Mouse (Mus musculus) macrophage (primary cell): ENCODE data around the gene Pih1d1. TPM values are rescaled to one million over a fixed set of nuclear protein-coding genes. Genes with fewer than 3 reads are reported as not detected.
"Not testable (repeated sequence)": the region's sequence is repeated elsewhere in the genome, so short reads cannot be mapped to it uniquely, and the experiment has no call there.

ENCODE experiments used
- H3K27ac ChIP-seq: fragments of 350-480 bp; formaldehyde crosslinking; 2 replicates; pipeline ENCODE4 v1.9.0; 2021
- H3K36me3 ChIP-seq: fragments of 350-480 bp; formaldehyde crosslinking; 2 replicates; pipeline ENCODE4 v1.9.0; 2021; ENCODE audit errors: inconsistent target
- H3K4me3 ChIP-seq: fragments of 350-480 bp; formaldehyde crosslinking; 2 replicates; pipeline ENCODE4 v1.9.0; 2021; ENCODE audit errors: inconsistent target
- H3K79me2 ChIP-seq: fragments of 350-480 bp; formaldehyde crosslinking; 2 replicates; pipeline ENCODE4 v1.9.0; 2021; ENCODE audit errors: inconsistent target
- WGBS: methylation state at CpG from one replicate; pipeline ENCODE4 v1.1.7; 2026; ENCODE audit warnings: inconsistent platforms; ENCODE audit not compliant: missing documents; 5-methylcytosine and 5-hydroxymethylcytosine counted together
- polyA plus RNA-seq: library from polyadenylated mRNA; stranded (reverse); fragments of 250-400 nt; gene quantifications from 3 replicates; pipeline ENCODE4 v1.2.4, GENCODE M21; 2018; ENCODE audit warnings: inconsistent platforms

Pih1d1 gene
- polyA plus RNA-seq, 1 experiment from 2014 or later: 75.8 TPM

DNA sequence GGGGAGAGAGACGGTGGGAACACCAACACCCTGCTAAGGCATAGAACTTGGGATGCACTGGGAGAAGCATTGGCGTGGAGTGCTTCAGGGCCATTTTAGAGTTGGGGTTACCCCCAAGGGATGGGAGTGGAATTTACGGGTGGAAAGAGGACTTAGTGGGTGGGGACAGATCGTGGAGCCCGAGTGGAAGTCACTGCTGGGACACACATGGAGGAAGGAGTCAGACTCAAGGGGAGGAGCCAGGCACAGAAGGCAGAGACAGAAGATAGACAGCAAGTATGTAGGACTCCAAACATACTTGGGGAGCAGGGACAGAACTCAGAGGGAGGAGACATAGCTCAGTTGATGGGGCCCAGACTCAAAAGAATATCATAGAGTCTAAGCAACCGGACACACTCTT lies 8.4 kb downstream of the Pih1d1 start:
- Histone ChIP-seq H3K79me2 (no peaks in the 10 kb centered on the region), H3K4me3 (no peak overlapping the region)
- WGBS: 30% methylated on average over 6 of the region's 6 CpGs

DNA sequence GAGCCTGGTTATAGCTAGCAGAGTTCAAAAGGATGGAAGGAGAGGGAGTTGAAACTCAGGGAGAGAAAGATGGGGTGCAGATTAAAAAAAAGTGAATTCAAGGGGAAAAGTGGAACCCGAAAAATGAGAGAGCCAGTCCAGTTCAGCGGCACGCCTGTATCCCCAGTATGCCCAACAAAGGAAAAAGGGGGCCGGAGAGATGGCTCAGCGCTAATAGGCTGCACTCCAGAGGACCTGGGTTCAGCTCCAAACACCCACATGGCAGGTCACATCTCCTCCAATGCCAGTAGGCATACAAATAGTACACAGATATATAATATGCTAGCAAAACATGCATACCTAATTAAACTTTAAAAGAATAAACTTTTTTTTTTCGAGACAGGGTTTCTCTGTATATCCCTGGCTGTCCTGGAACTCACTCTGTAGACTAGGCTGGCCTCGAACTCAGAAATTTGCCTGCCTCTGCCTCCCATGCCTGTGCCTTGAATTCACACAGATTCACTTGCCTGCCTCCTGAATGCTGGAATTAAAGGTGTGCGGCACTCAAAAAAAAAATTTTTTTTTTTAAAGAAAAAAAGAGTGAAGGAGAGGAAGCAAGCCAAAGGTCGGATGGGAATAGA lies 9.0 kb downstream of the Pih1d1 start:
- Histone ChIP-seq H3K79me2 (no peaks in the 10 kb centered on the region), H3K4me3 (no peak overlapping the region), H3K27ac (no peak overlapping the region), H3K36me3 (peaks cover 14% of the 10 kb centered on the region; the same call in 1 of the 2 replicates)
- WGBS: 68% methylated on average over 9 of the region's 9 CpGs

More for the DNA sequence above, 8.4 kb downstream of the Pih1d1 start:
- peaks cover 16% of the 10 kb centered on the region; the same call in 1 of the 2 replicates for H3K36me3 ChIP-seq
- H3K27ac ChIP-seq: no peak overlapping the region

DNA sequence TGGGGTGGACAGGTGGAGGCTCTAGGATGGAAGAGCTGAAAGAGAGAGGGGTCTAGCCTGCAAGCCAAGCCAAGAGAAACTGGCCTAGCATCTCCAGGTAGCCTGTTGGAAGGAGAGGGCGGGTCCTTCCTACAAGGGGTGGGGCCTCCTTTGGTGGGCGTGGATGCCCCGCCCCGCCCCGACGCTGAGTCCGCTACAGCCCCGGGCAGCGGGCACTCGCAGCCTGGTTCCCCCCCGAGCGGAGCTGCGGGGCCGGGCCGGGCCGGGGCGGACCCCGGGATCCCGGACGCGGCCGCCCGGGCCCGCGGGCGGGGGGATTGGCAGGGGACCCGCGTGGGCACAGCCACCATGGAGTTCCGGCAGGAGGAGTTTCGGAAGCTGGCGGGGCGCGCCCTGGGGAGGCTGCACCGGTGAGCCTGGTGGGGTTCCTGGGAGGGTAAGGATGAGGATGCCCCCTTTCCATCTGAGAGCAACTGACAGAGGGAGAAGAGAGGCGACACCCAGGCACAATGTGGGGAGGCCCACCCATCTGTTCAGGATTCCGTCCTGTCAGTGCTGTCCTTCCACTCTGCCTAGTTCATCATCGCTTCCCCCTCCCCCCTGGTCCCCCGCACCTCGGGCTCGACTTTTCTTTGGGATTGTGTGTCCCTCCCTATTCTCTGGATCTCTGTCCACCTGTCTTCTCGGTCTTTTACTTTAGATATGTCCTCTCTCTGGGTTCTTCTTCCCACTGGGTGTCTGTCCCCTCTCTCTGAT lies 9.8 kb downstream of the Pih1d1 start, which contains the start of gene Slc17a7:
Gene Slc17a7, plus strand, starts transcription at position 215 of the 756 bp plus-strand sequence.
- no peak within 1 kb of the TSS for H3K4me3 ChIP-seq
- WGBS: 5% methylated on average over 38 of the region's 41 CpGs
- no peak within 1 kb of the TSS for H3K27ac ChIP-seq
- H3K79me2 ChIP-seq: no peaks in the 10 kb centered on the region
- peaks cover 8% of the 10 kb centered on the region; the same call in 1 of the 2 replicates for H3K36me3 ChIP-seq

DNA sequence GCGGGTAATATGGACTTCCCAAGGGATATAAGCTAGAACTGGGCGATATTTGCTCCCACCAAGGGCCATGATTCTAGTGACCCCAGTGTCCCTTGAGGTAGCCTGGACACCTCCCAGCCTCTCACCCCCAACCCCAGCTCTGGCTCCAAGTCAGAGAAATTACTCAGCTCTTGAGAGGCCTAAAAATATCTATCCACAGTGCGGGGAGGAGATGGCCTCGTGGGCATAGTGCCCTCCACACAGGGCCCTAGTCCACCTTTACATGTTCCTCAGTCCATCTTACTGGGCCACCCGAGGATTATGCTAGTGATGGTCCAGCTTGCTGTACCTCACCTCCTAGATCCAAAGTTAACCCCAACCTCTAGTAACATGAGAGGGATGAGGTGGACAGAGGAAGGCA lies 10.7 kb downstream of the Pih1d1 start:
- peaks cover 3% of the 10 kb centered on the region; the same call in 1 of the 2 replicates for H3K36me3 ChIP-seq
- 78% methylated on average over 5 of the region's 5 CpGs for WGBS
- H3K4me3 ChIP-seq: no peak overlapping the region
- no peak overlapping the region for H3K27ac ChIP-seq
- no peaks in the 10 kb centered on the region for H3K79me2 ChIP-seq

DNA sequence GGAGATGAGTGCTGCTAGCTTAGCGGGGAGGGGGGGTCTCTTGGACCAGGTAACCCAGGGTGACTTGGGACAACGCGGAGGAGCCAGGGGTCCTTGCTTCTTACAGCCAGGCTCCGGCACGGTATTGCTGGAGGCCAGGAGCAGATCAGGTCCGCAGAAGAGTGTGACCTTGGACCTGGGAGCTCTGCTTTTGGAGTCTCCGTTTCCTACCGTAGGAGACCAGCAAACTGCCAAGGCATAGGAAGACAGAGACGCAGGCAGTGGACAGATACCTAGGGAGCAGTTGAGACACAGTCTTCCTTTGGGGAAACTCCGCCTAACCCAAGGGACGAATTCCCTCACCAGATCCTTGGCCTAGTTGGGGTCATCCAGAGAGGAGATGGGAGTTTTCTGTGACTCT lies 11.6 kb downstream of the Pih1d1 start:
- Histone ChIP-seq H3K4me3 (no peak overlapping the region), H3K36me3 (no peaks in the 10 kb centered on the region), H3K79me2 (no peaks in the 10 kb centered on the region), H3K27ac (no peak overlapping the region)
- 82% methylated on average over 11 of the region's 11 CpGs for WGBS

DNA sequence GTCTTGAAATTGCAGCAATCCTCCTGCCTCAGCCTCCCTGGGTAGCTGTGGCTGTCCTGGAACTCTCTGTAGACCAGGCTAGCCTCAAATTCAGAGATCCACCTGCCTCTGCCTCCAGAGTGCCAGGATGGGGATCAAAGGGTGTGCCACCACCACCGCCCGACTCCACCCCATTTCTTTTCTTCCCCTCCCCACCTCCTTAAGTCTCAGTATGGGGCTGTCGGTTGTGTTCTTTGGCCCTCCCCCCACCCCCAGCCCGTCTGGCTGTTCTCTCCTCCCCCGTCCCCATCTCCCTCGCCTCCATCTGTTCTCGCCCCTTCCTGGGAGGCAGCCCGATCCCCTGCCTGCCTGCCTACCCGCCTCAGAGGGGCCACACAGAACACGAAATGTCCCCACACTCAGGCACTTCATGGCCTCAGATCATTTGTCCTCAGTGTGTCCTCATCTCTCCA lies 12.9 kb downstream of the Pih1d1 start:
- Histone ChIP-seq H3K36me3 (no peaks in the 10 kb centered on the region), H3K27ac (no peak overlapping the region), H3K79me2 (no peaks in the 10 kb centered on the region), H3K4me3 (no peak overlapping the region)
- WGBS: 41% methylated on average over 6 of the region's 10 CpGs

DNA sequence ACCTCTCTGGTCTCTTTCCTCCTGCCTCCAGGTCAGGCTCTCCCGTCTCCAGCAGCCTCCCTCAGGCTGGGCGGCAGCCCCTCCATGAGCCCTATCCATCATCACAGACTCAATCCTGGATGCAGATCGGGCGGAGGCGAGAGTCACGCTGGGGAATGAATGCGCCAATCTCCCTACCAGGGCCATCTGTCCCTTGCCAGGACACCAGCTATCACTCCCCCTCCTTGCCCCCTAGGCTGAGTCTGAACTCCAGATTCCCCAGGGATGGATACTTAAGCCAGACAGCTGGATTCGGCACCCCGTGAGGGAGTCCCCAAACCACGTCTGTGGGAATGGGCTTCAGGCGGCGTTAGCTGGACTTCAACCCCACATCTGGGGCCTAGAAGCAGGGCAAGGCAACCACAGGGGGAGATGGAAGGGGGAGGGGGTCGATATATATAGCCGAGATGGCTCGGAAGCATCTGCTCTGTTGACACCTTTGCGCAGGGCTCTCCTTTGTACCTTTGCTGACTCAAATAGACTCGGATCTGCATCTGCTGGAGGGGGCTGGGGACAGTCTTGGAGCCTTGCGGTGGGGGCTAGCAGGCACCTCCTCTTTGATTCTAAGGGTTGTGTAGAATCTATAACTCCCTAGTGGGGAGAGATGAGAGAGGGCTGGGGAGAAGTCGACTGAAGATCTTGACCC lies 13.8 kb downstream of the Pih1d1 start:
- Histone ChIP-seq H3K27ac (no peak overlapping the region), H3K4me3 (no peak overlapping the region), H3K79me2 (no peaks in the 10 kb centered on the region), H3K36me3 (no peaks in the 10 kb centered on the region)
- WGBS: 13% methylated on average over 19 of the region's 19 CpGs

DNA sequence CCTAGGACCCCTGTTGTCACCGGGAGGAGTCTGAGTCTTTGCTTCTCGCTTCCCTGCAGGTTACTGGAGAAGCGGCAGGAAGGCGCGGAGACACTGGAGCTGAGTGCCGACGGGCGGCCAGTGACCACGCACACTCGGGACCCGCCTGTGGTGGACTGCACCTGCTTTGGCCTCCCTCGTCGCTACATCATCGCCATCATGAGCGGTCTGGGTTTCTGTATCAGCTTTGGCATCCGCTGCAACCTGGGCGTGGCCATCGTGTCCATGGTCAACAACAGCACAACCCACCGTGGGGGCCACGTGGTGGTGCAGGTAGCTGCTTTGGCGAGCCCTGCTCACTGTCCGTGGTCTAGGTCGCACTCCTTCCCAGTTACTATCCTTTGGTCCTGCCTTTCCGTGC lies 14.6 kb downstream of the Pih1d1 start:
- H3K4me3 ChIP-seq: no peak overlapping the region
- no peaks in the 10 kb centered on the region for H3K79me2 ChIP-seq
- H3K27ac ChIP-seq: no peak overlapping the region
- H3K36me3 ChIP-seq: no peaks in the 10 kb centered on the region
- 15% methylated on average over 21 of the region's 24 CpGs for WGBS

DNA sequence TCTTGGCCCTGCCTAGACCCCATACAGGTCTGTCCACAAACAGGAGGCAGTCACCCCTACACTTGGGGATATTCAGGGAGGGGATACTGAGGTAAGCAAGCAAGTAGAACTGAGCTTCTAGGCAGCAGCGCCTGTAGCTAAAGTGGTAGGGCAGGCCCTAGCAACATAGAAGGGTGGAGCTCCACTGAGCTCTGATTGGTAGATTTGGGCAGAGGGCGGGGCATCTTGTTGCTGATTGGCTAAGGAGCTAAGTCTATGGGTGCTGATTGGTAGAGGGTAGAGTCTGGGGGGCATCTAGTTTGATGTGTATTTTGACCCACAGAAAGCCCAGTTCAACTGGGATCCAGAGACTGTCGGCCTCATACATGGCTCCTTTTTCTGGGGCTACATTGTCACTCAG lies 15.4 kb downstream of the Pih1d1 start:
- no peak overlapping the region for H3K4me3 ChIP-seq
- H3K27ac ChIP-seq: no peak overlapping the region
- no peaks in the 10 kb centered on the region for H3K36me3 ChIP-seq
- WGBS: 87% methylated on average over 3 of the region's 3 CpGs
- H3K79me2 ChIP-seq: no peaks in the 10 kb centered on the region

DNA sequence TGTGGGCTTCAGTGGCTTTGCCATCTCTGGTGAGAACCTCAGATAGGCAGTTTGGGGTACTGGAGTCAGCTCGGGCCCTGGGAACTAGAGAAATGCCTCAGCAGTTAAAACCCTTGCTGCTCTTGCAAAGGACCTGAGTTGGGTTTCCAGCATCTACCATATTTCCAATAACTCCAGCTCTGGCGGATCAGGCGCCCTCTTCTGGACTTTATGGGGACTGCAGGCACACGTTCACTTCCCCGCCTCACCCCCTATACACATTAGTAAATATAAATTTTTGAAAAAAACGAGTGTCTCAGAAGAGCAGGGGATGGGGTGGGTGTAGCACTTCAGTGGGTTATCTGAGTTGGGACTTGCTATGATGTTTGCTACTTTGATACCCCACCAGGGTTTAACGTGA lies 18.9 kb downstream of the Pih1d1 start:
- H3K27ac ChIP-seq: no peak overlapping the region
- no peaks in the 10 kb centered on the region for H3K79me2 ChIP-seq
- no peak overlapping the region for H3K4me3 ChIP-seq
- no peaks in the 10 kb centered on the region for H3K36me3 ChIP-seq
- WGBS: 64% methylated on average over 7 of the region's 7 CpGs

DNA sequence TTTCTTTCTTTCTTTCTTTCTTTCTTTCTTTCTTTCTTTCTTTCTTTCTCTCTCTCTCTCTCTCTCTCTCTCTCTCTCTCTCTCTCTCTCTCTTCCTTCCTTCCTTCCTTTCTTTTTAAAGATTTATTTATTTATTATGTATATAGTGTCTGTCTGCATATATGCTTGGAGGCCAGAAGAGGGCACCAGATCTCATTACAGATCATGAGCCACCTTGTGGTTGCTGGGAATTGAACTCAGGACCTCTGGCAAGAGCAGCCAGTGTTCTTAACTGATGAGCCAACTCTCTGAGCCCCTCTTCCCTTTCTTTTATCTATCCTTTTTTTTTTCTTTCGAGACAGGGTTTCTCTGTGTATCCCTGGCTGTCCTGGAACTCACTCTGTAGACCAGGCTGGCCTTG lies 19.7 kb downstream of the Pih1d1 start:
- H3K79me2 ChIP-seq, H3K36me3 ChIP-seq, H3K27ac ChIP-seq, H3K4me3 ChIP-seq: not testable (repeated sequence)
- WGBS: 40% methylated on average over 1 of the region's 1 CpGs

DNA sequence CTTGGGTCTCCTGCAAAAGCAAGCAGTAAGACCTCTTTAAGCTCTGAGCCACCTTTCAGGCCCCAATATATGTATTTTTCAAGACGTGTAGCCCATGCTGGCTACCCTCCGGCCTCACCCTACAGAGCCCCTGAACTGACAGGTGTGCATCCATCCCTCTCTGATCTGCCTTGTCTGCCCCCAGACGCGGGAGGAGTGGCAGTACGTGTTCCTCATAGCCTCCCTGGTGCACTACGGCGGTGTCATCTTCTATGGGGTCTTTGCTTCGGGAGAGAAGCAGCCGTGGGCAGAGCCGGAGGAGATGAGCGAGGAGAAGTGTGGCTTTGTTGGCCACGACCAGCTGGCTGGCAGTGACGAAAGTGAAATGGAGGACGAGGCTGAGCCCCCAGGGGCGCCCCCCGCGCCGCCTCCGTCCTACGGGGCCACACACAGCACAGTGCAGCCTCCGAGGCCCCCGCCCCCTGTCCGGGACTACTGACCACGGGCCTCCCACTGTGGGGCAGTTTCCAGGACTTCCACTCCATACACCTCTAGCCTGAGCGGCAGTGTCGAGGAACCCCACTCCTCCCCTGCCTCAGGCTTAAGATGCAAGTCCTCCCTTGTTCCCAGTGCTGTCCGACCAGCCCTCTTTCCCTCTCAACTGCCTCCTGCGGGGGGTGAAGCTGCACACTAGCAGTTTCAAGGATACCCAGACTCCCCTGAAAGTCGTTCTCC lies 20.6 kb downstream of the Pih1d1 start:
- Histone ChIP-seq H3K4me3 (no peak overlapping the region), H3K79me2 (no peaks in the 10 kb centered on the region), H3K36me3 (no peaks in the 10 kb centered on the region), H3K27ac (no peak overlapping the region)
- 5% methylated on average over 29 of the region's 29 CpGs for WGBS

DNA sequence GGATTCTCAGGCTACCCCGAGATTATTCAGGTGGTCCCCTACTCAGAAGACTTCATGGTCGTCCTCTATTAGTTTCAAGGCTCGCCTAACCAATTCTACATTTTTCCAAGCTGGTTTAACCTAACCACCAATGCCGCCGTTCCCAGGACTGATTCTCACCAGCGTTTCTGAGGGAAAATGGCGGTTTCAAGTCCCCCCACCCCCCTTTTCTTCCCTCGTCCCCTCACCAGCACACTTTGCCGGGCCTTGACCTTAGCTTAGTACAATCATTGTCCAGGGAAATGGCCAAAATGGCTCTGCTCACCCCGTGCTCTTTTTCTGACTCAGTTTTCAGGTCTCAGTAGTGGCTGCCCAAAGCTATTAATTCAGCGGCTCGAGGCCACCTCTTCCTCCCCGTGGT lies 21.3 kb downstream of the Pih1d1 start:
- Histone ChIP-seq H3K27ac (no peak overlapping the region), H3K79me2 (no peaks in the 10 kb centered on the region), H3K36me3 (no peaks in the 10 kb centered on the region), H3K4me3 (no peak overlapping the region)
- 4% methylated on average over 13 of the region's 13 CpGs for WGBS

DNA sequence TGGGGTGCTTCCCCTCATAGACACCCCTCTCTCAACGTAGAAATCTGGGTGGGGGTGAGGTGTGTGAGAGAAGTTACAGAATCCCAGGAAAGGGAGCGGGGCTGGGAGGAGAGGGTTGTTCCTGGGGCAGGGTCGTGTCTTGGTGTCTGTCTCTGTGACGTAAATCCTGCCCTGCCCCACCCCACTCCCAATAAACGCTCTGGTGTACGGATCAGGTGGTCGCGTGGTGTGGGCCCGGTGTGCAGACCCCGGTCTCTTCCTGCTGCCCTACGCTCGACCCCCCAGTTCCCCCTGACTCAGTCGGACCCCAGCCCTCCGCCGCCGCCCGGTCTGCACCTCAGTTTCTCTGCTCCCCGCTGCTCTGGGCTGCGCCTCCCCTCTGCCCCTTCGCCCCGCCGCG lies 21.8 kb downstream of the Pih1d1 start:
- no peaks in the 10 kb centered on the region for H3K79me2 ChIP-seq
- 11% methylated on average over 13 of the region's 23 CpGs for WGBS
- H3K36me3 ChIP-seq: no peaks in the 10 kb centered on the region
- no peak overlapping the region for H3K27ac ChIP-seq
- H3K4me3 ChIP-seq: no peak overlapping the region
